Mouse (Mus musculus) lung, postnatal 0 days (tissue): ENCODE measurements at regions not wholly inside any gene's neighbourhood (a gene's known extent, or its start where the extent isn't known, plus 50 kb on each side); places are given as distances from the start of the nearest gene placed in this dataset.

ENCODE experiments used
- ATAC-seq: fragments of 200-750 bp; cut with Nextera tagmentation; 2 replicates; pipeline ENCODE4 v1.8.0; 2017; ENCODE audit warnings: moderate library complexity
- DNase-seq: peaks from one replicate; pipeline ENCODE4 v3.0.0-alpha.2; 2016; ENCODE audit warnings: low spot score
- H3K27ac ChIP-seq: fragments of 300-500 bp; sonication (generic); 2 replicates; pipeline ENCODE4 v1.5.1; 2014; ENCODE audit warnings: antibody characterized with exemption, mild to moderate bottlenecking, low read length, mixed read lengths
- H3K27me3 ChIP-seq: fragments of 300-500 bp; sonication (generic); replicated peaks from 2 replicates; pipeline ENCODE4 v1.6.1; 2014; ENCODE audit warnings: low read length, mixed read lengths; ENCODE audit not compliant: insufficient read depth
- H3K36me3 ChIP-seq: fragments of 300-500 bp; sonication (generic); 2 replicates; pipeline ENCODE4 v1.6.1; 2014; ENCODE audit warnings: low read length, mixed read lengths; ENCODE audit not compliant: insufficient read depth
- H3K4me1 ChIP-seq: fragments of 300-500 bp; sonication (generic); 2 replicates; pipeline ENCODE4 v1.6.1; 2014; ENCODE audit warnings: antibody characterized with exemption, low read depth, low read length, mixed read lengths; ENCODE audit not compliant: insufficient read depth
- H3K4me2 ChIP-seq: fragments of 300-500 bp; sonication (generic); replicated peaks from 2 replicates; pipeline ENCODE4 v1.6.1; 2014; ENCODE audit warnings: low read depth, mild to moderate bottlenecking, low read length, moderate library complexity, mixed read lengths
- H3K4me3 ChIP-seq: fragments of 300-500 bp; sonication (generic); 2 replicates; pipeline ENCODE4 v1.5.1; 2014; ENCODE audit warnings: low read depth, low read length
- H3K9ac ChIP-seq: fragments of 300-500 bp; sonication (generic); replicated peaks from 2 replicates; pipeline ENCODE4 v1.6.1; 2014; ENCODE audit warnings: low read depth, mild to moderate bottlenecking
- H3K9me3 ChIP-seq: fragments of 300-500 bp; sonication (generic); 2 replicates; pipeline ENCODE4 v1.6.1; 2016; ENCODE audit warnings: low read length, mixed read lengths
- CTCF ChIP-seq: IDR thresholded peaks from 2 replicates; pipeline ENCODE4 v1.5.1; 2016; ENCODE audit warnings: antibody characterized with exemption, mild to moderate bottlenecking
- EP300 ChIP-seq: IDR thresholded peaks from 2 replicates; pipeline ENCODE4 v1.6.1; 2016; ENCODE audit warnings: antibody characterized with exemption, mild to moderate bottlenecking, control low read depth
- WGBS: fragments of 180-500 bp; shearing (Covaris S2); extraction: QIAGEN DNeasy Blood & Tissue Kit; methylation state at CpG from one replicate; pipeline ENCODE4 v1.1.7; 2014; 5-methylcytosine and 5-hydroxymethylcytosine counted together

- Histone ChIP-seq H3K9me3 (no peaks in the 10 kb centered on the region), H3K27ac (no peak overlapping the region), H3K4me1 (no peaks in the 10 kb centered on the region), H3K4me2 (no peak overlapping the region), H3K4me3 (no peak overlapping the region), H3K27me3 (no peaks in the 10 kb centered on the region), H3K36me3 (no peaks in the 10 kb centered on the region), H3K9ac (no peak overlapping the region)
- ATAC-seq (no peak), DNase-seq (no peak)
- TF ChIP-seq EP300 (no peak), CTCF (no peak)
- WGBS = 79% methylated on average over 1 of the region's 1 CpGs
Measured at GRCm38 (mm10) chr10:71789936-71790335, 442.4 kb downstream of the Ipmk start.

DNA sequence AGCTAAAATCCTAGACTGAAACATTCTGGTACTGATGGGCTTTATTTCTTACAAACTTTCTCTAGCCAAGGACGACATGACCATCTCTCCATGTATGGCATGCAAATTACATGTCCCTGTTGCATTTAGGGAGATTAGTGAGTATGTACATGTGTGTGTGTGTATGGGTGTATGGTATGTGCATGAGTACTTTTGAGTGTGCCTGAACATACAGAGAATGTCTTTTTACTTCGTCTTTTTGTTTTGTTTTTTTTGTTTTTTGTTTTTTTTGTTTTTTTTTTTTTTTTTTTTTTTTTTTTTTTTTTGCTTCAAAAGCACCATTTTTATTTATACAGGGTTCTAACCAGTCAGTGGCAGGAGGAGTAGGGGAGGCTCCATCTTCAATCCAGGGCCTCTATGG lies 451.1 kb downstream of the Ipmk start:
- ATAC-seq = no peak
- Histone ChIP-seq H3K4me2 (no peak overlapping the region), H3K9me3 (no peaks in the 10 kb centered on the region), H3K4me3 (no peak overlapping the region), H3K9ac (no peak overlapping the region), H3K27ac (no peak overlapping the region), H3K27me3 (no peaks in the 10 kb centered on the region), H3K36me3 (no peaks in the 10 kb centered on the region), H3K4me1 (no peaks in the 10 kb centered on the region)
- 78% methylated on average over 2 of the region's 2 CpGs for WGBS
- TF ChIP-seq CTCF (no peak), EP300 (no peak)
- no peak for DNase-seq

DNA sequence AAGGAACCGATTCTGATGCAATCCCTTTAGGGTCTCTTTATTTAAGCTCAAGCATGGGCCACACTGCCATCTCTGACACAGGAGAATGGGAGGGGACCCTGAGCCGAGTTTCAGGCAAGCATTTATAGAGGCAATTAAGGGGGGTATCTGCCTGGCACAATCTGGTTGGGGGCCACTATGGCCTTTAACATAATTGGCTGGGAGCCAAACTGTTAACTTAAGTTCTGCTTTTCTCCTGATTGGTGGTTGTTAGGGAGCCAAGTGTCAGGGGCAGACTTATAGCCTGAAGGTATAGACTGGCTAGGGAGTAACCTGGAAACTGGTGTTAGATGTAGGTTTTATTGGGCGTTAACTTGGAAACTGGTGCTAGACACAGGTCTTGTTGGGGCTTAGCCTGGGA lies 454.9 kb downstream of the Ipmk start:
- no peak for TF ChIP-seq CTCF
- TF ChIP-seq EP300 = no peak
- H3K4me1 ChIP-seq = no peaks in the 10 kb centered on the region
- DNase-seq (no peak), ATAC-seq (no peak)
- H3K9me3 ChIP-seq = no peaks in the 10 kb centered on the region
- H3K27me3 ChIP-seq = no peaks in the 10 kb centered on the region
- WGBS = 77% methylated on average over 3 of the region's 3 CpGs
- no peak overlapping the region for H3K4me2 ChIP-seq
- no peak overlapping the region for H3K9ac ChIP-seq
- H3K27ac ChIP-seq = no peak overlapping the region
- H3K4me3 ChIP-seq = no peak overlapping the region
- H3K36me3 ChIP-seq = no peaks in the 10 kb centered on the region

DNA sequence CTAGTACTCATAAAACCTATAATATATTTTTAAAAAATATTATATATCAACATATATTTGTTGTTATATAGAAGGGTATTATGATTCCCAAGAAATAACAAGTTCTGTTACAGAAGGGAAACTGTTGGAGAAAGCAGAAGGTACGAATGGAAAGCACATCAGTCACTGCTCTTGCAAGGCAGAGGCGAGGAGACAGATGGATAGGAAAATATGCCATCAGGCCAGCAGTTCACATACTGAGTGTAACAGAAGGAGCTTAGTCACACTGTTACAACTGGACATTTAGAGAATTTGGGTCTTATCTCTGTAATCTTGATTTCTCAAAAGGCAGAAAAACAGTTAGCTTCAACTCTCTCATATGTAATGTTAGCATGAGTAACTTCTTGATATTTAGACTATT lies 485.1 kb downstream of the Ipmk start:
- H3K27ac ChIP-seq = no peak overlapping the region
- H3K27me3 ChIP-seq = no peaks in the 10 kb centered on the region
- H3K36me3 ChIP-seq = no peaks in the 10 kb centered on the region
- no peak overlapping the region for H3K4me2 ChIP-seq
- WGBS = 58% methylated on average over 2 of the region's 2 CpGs
- no peak for DNase-seq
- H3K4me1 ChIP-seq = no peaks in the 10 kb centered on the region
- no peak for ATAC-seq
- no peak for TF ChIP-seq EP300
- TF ChIP-seq CTCF = no peak
- no peaks in the 10 kb centered on the region for H3K9me3 ChIP-seq
- no peak overlapping the region for H3K4me3 ChIP-seq
- no peak overlapping the region for H3K9ac ChIP-seq

- Histone ChIP-seq H3K4me1 (no peaks in the 10 kb centered on the region), H3K9me3 (no peaks in the 10 kb centered on the region), H3K4me2 (no peak overlapping the region), H3K27me3 (no peaks in the 10 kb centered on the region), H3K9ac (no peak overlapping the region), H3K27ac (no peak overlapping the region), H3K4me3 (no peak overlapping the region), H3K36me3 (no peaks in the 10 kb centered on the region)
- TF ChIP-seq CTCF (0 out of 2 replicates have a peak, but pooled peaks have one; percentile 6), EP300 (no peak)
- DNase-seq (no peak), ATAC-seq (no peak)
- 51% methylated on average over 1 of the region's 1 CpGs for WGBS
Measured at GRCm38 (mm10) chr10:71835018-71835417, 487.5 kb downstream of the Ipmk start.

GRCm38 (mm10) chr10:71857089-71857488 lies 509.5 kb downstream of the Ipmk start:
- Histone ChIP-seq H3K27ac (no peak overlapping the region), H3K36me3 (no peaks in the 10 kb centered on the region), H3K27me3 (no peaks in the 10 kb centered on the region), H3K4me3 (no peak overlapping the region), H3K9ac (no peak overlapping the region), H3K4me1 (no peaks in the 10 kb centered on the region), H3K9me3 (no peaks in the 10 kb centered on the region), H3K4me2 (no peak overlapping the region)
- no peak for ATAC-seq
- 76% methylated on average over 4 of the region's 4 CpGs for WGBS
- no peak for TF ChIP-seq EP300
- TF ChIP-seq CTCF = no peak
- no peak for DNase-seq

GRCm38 (mm10) chr10:71857518-71857973 lies 510.0 kb downstream of the Ipmk start:
- DNase-seq (no peak), ATAC-seq (no peak)
- H3K9ac ChIP-seq = no peak overlapping the region
- H3K4me2 ChIP-seq = no peak overlapping the region
- TF ChIP-seq CTCF = peak; percentile 65
- no peak for TF ChIP-seq EP300
- no peaks in the 10 kb centered on the region for H3K9me3 ChIP-seq
- H3K4me3 ChIP-seq = no peak overlapping the region
- no peaks in the 10 kb centered on the region for H3K27me3 ChIP-seq
- 26% methylated on average over 8 of the region's 8 CpGs for WGBS
- no peaks in the 10 kb centered on the region for H3K4me1 ChIP-seq
- H3K36me3 ChIP-seq = no peaks in the 10 kb centered on the region
- no peak overlapping the region for H3K27ac ChIP-seq
